Mouse (Mus musculus) bone marrow macrophage, adult 2 months (primary cell): ENCODE results near the gene Arhgap35. TPM values are rescaled to one million over a fixed set of nuclear protein-coding genes. Genes with fewer than 3 reads are reported as not detected.

Experiments used
- H3K27ac ChIP-seq: 2 replicates; pipeline ENCODE4 v1.5.1; 2012; ENCODE audit warnings: low read depth, low read length; ENCODE audit not compliant: insufficient read depth
- H3K4me1 ChIP-seq: 2 replicates; pipeline ENCODE4 v1.6.1; 2012; ENCODE audit warnings: low read length; ENCODE audit not compliant: control insufficient read depth, insufficient read depth
- H3K4me3 ChIP-seq: 2 replicates; pipeline ENCODE4 v1.5.1; 2012; ENCODE audit warnings: mild to moderate bottlenecking, low read length, moderate library complexity; ENCODE audit not compliant: insufficient read depth
- CTCF ChIP-seq: IDR thresholded peaks from 2 replicates; pipeline ENCODE4 v1.5.1; 2012; ENCODE audit warnings: low read depth, mild to moderate bottlenecking, low read length, moderate library complexity
- POLR2A ChIP-seq: IDR thresholded peaks from 2 replicates; pipeline ENCODE4 v1.6.1; 2012; ENCODE audit warnings: mild to moderate bottlenecking, low read depth, low read length, borderline replicate concordance
- polyA plus RNA-seq: library from polyadenylated mRNA; stranded (reverse); fragments of >200 nt; gene quantifications from 2 replicates; pipeline ENCODE4 v1.2.4, GENCODE M21; 2012; ENCODE audit not compliant: missing spikeins, insufficient read depth, insufficient read length

Gene Arhgap35
- polyA plus RNA-seq, 1 experiment: 5.4 TPM

DNA sequence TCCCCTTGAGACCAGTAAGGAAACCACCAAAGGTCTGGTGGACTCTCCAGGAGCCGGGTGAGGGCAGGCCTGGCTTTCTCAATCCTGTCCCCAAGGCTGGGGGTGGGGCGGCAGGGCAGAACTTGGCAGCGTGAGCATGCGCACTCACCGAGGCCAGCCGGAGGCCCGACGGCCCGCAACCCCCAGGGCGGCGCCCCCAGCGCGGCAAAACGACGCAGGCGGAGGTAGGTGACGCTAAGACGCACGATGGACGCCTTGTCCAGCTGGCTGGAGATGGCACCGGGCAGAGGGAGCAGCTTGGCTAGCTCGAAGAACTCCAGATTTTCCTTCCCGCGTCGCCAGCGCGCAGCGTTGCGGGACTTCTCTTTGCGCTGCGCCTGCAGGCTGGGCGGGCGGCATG is 140.3 kb downstream of the Arhgap35 start:
- Histone ChIP-seq H3K4me1 (no peaks in the 10 kb centered on the region), H3K27ac (no peak overlapping the region), H3K4me3 (peak overlapping the region; percentile 19; the same call in 1 of the 2 replicates)
- TF ChIP-seq POLR2A (no peak), CTCF (no peak)

GRCm38 (mm10) chr7:16473847-16474246 is 140.9 kb downstream of the Arhgap35 start:
- no peak overlapping the region for H3K4me3 ChIP-seq
- H3K4me1 ChIP-seq: no peaks in the 10 kb centered on the region
- TF ChIP-seq POLR2A (no peak), CTCF (no peak)
- H3K27ac ChIP-seq: no peak overlapping the region

DNA sequence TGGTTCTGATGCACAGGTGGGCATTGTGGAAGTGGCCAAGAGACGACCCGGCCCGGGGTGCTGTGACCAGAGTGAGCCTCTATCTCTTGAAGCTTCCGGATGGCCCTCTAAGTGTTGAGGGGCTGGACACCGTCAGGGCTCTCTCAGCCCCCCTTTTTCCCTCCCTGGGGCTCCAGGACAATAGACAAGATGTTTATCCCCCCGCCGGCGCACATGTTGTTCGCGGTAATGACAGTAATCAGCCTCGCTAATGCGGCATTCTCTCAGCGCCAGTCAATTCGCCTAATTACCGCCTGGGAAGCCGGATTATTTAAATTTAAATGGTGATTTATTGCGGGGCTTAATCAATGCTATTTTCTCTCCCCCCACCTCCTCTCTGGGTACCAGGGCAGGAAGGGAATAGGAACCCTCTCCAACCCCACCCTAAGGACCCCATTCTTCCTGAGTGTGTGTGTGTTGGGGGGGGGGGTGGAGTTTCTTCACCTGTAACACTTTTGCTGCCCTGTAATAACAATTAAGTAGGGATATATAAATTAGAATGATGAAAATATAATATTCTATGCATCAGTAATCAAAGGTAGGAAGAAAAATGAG is 142.6 kb downstream of the Arhgap35 start:
- TF ChIP-seq CTCF (no peak), POLR2A (no peak)
- Histone ChIP-seq H3K27ac (no peak overlapping the region), H3K4me1 (no peaks in the 10 kb centered on the region), H3K4me3 (no peak overlapping the region)

- TF ChIP-seq POLR2A (no peak), CTCF (no peak)
- H3K27ac ChIP-seq: no peak overlapping the region
- no peak overlapping the region for H3K4me3 ChIP-seq
- H3K4me1 ChIP-seq: no peaks in the 10 kb centered on the region
These were observed 143.2 kb downstream of the Arhgap35 start for GRCm38 (mm10) chr7:16471549-16471948.

- Histone ChIP-seq H3K4me1 (no peaks in the 10 kb centered on the region), H3K27ac (no peak overlapping the region), H3K4me3 (no peak overlapping the region)
- no peak for TF ChIP-seq POLR2A
- no peak for TF ChIP-seq CTCF
These were observed 146.7 kb downstream of the Arhgap35 start for GRCm38 (mm10) chr7:16468115-16468514.

- no peak for TF ChIP-seq POLR2A
- peak; percentile 58 for TF ChIP-seq CTCF
- H3K4me1 ChIP-seq: no peaks in the 10 kb centered on the region
- no peak overlapping the region for H3K27ac ChIP-seq
- no peak overlapping the region for H3K4me3 ChIP-seq
These were observed 148.2 kb downstream of the Arhgap35 start for GRCm38 (mm10) chr7:16466565-16466964.

- TF ChIP-seq CTCF: no peak
- no peak for TF ChIP-seq POLR2A
- Histone ChIP-seq H3K4me1 (no peaks in the 10 kb centered on the region), H3K4me3 (no peak overlapping the region), H3K27ac (no peak overlapping the region)
These were observed 149.2 kb downstream of the Arhgap35 start for GRCm38 (mm10) chr7:16465568-16465967.

GRCm38 (mm10) chr7:16465160-16465559 is 149.6 kb downstream of the Arhgap35 start:
- H3K4me1 ChIP-seq: no peaks in the 10 kb centered on the region
- TF ChIP-seq POLR2A (no peak), CTCF (peak; percentile 97)

GRCm38 (mm10) chr7:16463214-16463613 is 151.6 kb downstream of the Arhgap35 start:
- TF ChIP-seq CTCF (peak; percentile 83), POLR2A (no peak)
- Histone ChIP-seq H3K4me3 (no peak overlapping the region), H3K27ac (no peak overlapping the region), H3K4me1 (no peaks in the 10 kb centered on the region)

More at GRCm38 (mm10) chr7:16465160-16465559, 149.6 kb downstream of the Arhgap35 start:
- H3K4me3 ChIP-seq: no peak overlapping the region
- H3K27ac ChIP-seq: no peak overlapping the region

DNA sequence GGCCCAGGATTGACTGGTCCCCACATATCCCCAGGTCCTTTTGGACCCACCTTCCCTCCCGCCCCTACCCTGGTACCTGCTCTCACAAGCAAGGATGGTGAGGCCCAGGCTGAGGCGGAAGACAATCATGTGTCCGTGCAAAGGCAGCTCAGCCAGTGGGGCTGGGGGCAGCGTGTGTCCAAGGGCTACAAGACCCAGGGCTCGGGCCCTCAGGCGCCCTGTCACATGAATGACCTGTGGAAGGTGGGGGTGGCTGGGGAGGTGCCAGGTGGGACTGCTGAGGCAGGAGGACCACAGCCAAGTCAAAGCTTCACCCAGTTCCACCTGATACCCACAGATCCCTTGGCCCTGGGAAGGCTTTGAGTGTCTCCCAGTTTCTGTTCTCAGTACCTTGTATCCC is 153.1 kb downstream of the Arhgap35 start:
- H3K4me3 ChIP-seq: no peak overlapping the region
- TF ChIP-seq CTCF: no peak
- no peak for TF ChIP-seq POLR2A
- no peaks in the 10 kb centered on the region for H3K4me1 ChIP-seq
- no peak overlapping the region for H3K27ac ChIP-seq

DNA sequence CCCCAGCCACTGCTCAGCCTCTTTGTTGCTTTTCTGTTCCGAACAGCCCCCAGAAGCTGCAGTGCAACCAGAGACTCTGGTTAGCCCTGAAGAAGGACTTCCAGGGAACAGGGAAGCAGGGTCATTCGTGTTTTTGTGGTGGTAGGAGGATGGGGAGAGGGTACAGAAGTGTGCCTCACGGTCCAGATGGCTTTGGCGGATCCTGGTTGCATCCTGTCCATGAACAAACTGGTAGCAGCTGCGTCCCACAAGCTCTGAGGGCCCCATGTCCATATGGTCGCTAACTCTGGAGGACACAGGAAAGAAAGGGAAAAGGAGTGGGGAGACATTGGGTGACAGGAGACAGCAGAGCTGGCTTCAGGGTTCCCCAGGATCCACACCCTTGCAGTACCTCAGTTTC is 153.6 kb downstream of the Arhgap35 start:
- TF ChIP-seq CTCF (no peak), POLR2A (no peak)
- Histone ChIP-seq H3K27ac (no peak overlapping the region), H3K4me3 (no peak overlapping the region), H3K4me1 (no peaks in the 10 kb centered on the region)
